Mouse (Mus musculus) testis, postnatal 14 days (tissue): ENCODE measurements around the gene Arpc5l.

ENCODE experiments used
- DNase-seq: peaks from one replicate; pipeline ENCODE4 v3.0.0; 2021; ENCODE audit warnings: low spot score

Gene Arpc5l

GRCm38 (mm10) chr2:39004880-39005435 is at the start of gene Arpc5l:
Gene Arpc5l, plus strand, starts transcription at chr2:39005348.
- peak; percentile 91 for DNase-seq

GRCm38 (mm10) chr2:38956062-38956461 is 49.1 kb upstream of the Arpc5l start:
- DNase-seq, result no peak

DNA sequence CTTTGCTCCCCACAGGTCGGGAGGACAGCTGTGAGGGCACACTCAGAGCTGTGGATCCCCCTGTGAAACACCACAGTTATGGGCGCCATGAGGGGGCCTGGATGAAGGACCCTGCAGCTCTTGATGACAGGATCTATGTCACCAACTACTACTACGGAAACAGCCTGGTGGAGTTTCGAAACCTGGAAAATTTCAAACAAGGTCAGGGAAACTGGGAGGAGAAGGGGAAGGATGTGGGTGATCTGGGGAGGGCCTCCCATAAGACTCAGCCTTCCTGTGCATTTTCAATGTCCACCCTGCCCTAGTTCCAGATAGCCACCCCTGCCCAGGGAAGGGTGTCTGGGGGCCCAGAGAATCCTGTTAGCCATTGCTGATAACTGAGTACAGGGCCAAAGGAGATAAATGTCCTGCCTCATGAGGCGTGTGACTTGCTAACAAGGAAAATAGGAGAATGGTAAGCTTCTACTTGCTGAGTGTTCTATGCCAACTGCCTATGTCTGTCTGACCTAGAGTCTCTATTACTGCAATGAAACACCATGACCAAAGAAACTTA is 47.4 kb upstream of the Arpc5l start:
- no peak for DNase-seq

- no peak for DNase-seq
Measured at GRCm38 (mm10) chr2:38964198-38964597, 41.0 kb upstream of the Arpc5l start.

DNA sequence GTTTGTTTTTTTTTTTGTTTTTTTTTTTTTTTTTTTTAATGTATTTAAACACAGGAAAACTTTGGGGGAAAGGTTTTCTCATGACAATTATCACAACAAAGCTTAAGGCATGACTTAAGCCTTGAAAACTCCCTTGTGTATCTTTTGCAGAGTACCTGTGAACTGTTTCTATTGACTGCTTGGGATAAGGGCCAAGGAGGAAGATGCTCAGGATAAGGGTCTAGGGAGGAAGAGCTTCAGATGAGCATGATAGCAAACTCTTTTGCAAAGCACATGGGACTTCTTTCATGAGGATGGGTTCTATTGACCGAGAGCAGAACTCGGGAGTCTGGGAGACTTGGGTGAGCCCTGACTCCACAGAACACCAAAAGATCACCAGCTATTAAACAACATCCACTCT is 35.5 kb upstream of the Arpc5l start:
- no peak for DNase-seq

- no peak for DNase-seq
Measured at GRCm38 (mm10) chr2:38970057-38970456, 35.1 kb upstream of the Arpc5l start.

DNA sequence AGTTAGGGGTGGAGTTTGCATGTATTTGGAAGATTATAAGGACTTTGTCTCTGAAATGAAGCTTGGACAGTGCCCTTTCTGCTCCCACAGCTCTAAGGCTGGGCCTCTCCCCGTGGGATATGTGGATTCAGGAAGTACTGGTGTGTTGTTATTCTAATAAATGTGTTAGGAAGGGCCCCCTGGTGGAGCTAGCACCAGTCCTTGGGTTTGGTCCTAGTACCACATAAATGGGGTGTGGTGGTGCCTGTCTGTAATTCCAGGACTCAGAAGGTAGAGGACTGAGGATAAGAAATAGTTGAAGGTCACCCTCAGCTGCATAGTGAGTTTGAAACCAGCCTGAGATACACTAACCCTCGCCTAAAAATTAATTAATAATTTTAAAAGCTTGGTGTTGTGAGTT is 31.9 kb upstream of the Arpc5l start:
- no peak for DNase-seq

GRCm38 (mm10) chr2:38973701-38974100 is 31.4 kb upstream of the Arpc5l start:
- DNase-seq, result no peak

DNA sequence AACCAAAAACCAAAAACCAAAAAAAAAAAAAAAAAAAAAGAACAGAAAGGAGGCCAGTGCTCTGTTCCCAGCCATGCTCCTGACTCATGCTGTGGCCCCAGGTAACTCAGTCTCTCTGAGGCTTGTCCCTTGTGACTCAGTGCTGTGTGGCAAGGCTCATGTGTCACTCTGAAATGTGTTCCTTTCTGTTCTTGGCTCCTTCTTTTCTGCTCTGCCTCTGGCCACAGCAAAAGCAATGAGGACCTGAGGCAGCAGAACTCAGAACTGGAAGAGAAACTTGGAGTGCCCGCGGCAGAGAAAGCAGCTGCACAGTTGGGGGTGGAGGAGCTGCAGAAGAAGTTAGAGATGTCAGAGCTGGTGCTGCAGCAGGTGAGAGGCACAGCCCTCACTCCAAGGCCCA is 31.0 kb upstream of the Arpc5l start:
- DNase-seq, result no peak

DNA sequence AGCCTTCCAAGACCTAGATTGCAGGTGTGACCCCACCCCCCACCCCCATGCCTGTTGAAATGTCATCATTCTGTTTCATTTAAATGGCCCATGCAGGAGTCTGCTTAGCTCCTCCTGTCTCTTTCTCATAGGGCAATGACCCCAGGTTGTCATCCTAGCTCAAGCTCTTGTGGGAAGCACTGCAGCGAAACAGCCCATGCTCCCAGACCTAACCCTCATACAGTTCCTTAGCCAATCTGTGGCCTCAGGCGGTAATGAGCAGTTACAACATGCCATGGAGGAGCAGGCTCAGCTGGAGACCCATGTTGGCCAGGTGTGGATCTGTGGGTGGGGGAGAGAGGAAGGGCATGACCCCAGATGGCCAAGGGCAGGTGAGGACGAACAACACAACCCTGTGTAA is 30.0 kb upstream of the Arpc5l start:
- DNase-seq, result no peak

DNA sequence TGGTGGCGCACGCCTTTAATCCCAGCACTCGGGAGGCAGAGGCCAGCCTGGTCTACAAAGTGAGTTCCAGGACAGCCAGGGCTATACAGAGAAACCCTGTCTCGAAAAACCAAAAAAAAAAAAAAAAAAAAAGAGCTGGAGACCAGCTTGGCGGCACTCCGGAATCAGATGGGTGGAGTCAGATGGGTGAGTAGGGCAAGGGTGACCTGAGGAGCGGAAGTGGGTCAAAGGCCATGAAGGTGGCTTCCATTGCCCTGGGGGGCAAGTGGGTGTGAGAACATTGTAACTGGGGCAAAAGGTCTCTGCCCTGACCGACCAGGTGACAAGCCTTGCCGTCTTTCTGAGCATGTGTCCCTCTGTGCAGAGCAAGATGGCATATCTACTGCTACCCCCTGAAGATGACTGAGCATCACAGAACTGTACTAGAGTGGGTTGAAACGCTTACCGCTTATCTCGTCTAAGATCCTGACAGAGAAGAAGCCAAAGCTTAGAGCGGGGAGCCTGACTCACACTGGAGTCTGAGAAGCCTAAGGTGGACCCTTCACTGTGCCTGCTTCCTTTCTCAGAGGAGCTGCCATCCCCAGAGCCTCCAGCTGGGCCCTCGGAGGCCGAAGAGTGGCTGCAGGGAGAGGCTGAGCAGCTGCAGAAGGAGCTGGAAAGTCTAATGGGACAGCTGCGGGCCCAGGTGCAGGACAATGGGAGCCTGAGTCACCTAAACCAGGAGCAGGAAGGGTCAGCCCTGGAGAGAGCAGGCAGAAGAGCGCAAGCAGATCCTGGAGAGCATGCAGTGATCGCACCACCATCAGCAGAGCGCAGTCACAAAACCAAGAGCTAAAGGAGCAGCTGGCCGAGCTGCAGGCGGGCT is 29.0 kb upstream of the Arpc5l start:
- no peak for DNase-seq

- DNase-seq, result no peak
Measured at GRCm38 (mm10) chr2:38977837-38978236, 27.3 kb upstream of the Arpc5l start.

DNA sequence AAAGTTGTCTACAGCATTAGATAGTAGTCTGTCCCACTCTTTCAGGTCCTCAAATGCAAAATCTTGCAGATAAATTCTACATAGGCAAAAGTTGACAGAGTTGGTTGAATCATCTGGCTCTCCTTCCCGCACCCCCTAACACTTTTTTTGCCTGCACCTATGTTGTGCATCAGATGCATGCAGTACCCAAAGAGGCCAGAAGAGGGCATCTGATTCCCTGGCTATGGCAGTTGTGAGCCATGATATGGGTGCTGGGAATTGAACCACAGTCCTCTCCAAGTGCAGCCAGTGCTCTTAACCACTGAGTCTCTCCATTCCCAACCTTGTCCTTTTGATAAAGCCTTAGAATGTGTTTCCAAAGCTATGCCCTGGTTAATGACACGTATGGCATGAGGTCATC is 21.7 kb upstream of the Arpc5l start:
- peak; percentile 49 for DNase-seq

GRCm38 (mm10) chr2:38986580-38986979 is 18.6 kb upstream of the Arpc5l start:
- no peak for DNase-seq

- DNase-seq, result no peak
Measured at GRCm38 (mm10) chr2:38987371-38987770, 17.8 kb upstream of the Arpc5l start.

DNA sequence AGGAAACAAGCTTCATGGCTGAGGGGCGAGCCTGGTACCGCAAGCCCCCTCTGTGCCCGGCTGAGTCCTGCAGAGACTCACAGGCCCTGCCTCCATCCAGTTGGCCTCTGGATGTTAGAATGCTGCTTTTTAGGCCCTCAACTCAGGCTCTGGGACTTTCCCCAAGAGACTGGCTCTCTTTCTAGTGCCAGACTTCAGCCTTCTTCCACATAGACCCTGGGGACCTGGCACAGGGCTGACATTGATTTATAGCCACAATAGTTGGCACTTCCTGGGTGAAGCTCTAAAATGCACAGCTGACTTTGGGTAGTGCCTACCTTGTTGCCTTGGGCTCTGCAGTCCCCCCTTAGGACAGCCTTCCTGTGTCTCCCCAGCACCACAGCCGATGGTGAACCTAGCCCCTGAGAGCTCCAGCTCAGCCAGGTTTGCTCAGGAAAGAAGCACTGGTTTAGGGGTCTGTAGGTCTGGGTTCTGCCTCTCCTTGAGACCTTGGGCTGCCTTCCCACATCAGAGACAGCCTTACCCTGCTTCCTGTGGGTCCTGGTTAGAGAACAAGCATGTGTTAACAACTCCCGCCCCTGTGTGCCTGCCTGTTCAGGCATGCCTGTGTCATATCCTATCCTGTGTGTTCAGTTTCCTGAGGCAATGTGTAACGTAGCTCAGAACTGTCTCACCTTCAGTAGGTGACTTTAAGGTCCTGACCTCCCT is 17.2 kb upstream of the Arpc5l start:
- no peak for DNase-seq

DNA sequence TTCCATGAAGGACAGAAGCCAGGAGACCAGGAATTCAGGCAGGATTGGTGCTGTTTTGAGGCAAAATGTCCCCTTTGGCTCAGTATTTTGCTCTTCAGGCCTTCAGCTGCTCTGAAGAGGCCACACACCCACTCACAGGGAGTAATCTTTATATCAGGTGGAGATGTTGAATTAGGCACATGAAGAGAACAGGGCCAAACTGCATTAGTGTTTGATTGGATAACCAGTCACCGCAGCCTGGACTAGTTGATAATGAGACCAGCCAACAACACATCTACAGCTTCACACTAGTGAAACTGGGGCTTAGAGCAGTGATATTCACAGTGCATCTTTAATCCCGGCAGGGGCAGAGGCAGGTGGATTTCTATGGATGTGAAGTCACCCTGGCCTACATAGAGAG is 16.2 kb upstream of the Arpc5l start:
- DNase-seq, result no peak

- no peak for DNase-seq
Measured at GRCm38 (mm10) chr2:38992004-38992403, 13.1 kb upstream of the Arpc5l start.

DNA sequence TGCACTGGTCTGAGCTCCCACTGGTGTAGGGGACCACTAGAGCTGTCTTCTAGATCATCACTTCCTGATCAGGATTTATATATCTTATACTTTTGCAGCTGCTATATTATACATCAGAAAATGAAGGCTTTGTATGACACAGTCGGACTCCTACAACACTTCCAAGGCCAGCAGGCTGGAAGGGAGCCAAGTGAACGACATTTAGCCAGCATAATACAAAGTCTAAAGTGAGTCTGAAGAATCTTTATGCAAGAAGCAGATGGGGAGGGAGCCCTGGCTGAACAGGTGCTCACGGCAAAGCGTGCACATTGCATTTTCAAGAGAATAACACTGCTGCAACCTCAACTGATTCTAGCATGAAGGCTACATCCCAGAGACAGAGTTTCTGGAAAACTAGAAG is 12.7 kb upstream of the Arpc5l start:
- DNase-seq, result no peak

- peak; percentile 86 for DNase-seq
Measured at GRCm38 (mm10) chr2:38997386-38998374, 7.5 kb upstream of the Arpc5l start, which contains the start of gene Wdr38. Gene Wdr38, plus strand, starts transcription at chr2:38997476.

- DNase-seq, result no peak
Measured at GRCm38 (mm10) chr2:38999381-38999780, 5.8 kb upstream of the Arpc5l start.
